Mouse (Mus musculus) lung, postnatal 25 days (tissue): ENCODE measurements around the gene Slc22a1.

ENCODE experiments used
- DNase-seq: peaks from one replicate; pipeline ENCODE4 v3.0.0; 2022; ENCODE audit warnings: low spot score

The Slc22a1 gene

DNA sequence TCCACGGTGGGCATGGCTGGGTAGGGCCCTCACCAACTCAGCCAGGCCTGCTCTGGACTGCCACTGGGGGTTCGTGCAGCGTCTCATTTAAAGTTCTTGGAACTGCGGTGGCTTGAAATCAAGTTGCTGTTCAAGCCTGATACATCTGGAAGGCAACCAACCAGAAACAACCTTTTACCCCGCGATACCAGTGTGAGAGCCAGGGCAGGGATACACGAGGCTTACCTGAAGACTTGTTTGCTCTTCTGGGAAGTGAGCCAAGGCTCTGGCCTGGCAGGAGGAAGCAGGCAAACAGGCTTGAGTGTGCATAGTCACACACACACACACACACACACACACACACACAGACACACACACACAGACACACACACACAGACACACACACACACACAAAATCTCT is at the start of gene Slc22a1:
TSS of gene Slc22a1 (minus strand) at position 184 of the 400 bp plus-strand sequence.
- peak; percentile 78 for DNase-seq

DNA sequence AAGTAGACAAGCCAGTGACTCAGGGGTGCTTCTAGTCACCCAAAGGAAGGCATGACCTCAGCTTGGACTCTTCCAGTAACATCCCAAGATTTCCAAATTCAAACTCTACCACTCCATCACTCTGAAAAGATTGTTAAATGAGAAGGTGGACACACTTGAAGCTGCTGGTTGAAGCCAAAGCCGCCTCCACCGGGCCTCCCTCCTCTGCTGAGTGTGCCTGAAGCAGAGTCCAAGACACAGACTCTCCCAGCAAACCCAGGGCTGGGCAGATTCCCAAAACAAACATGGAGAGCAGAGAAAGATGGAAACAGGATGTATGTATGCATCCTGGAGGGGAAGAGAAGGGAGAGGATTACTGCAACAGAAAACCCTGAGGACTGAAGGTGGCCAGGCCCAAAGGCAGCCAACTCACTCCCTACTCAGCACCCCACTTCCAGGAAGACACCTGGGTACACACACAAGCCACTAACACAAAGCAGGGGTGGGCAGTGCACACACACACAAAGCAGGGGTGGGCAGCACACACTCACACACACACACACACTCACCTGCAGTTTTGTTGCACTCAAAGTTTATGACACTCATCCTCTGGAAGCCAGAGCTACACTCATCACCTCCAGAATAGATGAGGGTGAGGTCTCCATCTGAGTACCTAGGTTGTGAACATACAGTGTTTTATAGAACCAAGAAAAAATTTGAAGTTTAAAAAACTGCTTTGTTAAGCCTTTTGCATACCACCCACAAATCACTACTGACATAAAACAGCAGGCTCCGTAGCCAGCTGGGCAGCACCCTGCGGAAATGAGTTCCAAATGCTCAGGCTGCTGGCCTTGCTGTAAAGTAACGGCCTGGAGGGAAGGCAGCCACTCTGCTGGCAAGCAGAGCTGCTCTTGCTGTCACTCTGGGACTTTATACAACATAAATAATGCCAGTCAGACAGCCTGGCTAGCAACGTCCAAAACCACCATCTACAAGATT is 49.4 kb upstream of the Slc22a1 start:
- DNase-seq: no peak

DNA sequence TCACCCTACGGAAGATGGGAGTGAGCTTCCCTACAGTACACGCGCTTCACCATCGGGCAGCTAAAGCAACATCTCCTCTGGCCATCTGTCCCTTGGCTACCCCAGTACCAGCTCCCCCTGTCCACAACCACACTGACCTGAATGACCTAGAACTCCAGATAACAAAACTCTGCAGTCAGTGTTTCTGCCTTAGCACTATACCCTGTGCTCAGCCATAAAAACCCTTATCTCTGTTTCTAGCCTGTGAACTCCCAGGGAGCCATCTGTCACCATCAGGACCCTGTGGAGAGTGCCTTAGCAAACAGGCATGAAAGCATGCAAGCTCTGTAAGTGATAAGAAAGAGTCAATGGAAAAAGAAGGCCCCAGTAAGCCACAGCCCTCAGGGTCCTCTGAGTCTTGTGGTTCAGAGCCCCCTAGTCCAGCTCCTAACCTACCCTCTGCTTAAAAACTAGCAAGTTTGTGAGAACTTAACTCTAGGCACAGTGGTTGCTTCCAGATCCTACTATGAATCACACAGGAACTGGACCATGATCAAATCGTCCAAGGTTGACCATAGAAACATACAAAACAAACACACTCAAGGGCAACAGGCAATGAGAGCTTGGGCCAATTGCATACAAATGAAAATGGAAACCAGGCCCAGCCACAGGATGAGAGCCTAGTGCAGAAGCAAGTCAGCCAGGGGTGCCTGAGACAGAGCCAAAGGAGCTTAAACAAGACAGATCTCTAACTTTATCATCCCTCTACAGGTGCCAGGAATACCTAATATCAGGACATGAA is 48.5 kb upstream of the Slc22a1 start:
- peak; percentile 65 for DNase-seq

DNA sequence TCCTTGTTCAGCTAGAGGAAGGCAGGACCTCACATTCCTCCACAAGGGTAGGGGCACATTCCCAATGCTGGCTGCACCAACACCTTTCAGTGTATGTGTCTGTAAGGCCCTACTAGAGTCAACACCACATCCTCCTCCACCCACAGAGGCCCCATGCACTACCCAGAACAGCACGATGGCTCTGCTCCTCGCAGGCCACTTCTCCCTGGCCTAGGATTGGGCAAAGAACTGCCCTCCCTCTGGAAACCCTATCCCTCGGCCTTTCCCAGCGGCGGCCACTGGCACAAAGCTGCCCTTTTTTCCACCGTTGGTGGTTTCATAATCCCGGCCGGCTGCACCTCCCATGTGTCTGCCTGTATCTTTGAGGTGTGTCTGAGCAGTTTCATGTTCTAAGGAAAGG is 47.0 kb upstream of the Slc22a1 start:
- DNase-seq: peak; percentile 56

DNA sequence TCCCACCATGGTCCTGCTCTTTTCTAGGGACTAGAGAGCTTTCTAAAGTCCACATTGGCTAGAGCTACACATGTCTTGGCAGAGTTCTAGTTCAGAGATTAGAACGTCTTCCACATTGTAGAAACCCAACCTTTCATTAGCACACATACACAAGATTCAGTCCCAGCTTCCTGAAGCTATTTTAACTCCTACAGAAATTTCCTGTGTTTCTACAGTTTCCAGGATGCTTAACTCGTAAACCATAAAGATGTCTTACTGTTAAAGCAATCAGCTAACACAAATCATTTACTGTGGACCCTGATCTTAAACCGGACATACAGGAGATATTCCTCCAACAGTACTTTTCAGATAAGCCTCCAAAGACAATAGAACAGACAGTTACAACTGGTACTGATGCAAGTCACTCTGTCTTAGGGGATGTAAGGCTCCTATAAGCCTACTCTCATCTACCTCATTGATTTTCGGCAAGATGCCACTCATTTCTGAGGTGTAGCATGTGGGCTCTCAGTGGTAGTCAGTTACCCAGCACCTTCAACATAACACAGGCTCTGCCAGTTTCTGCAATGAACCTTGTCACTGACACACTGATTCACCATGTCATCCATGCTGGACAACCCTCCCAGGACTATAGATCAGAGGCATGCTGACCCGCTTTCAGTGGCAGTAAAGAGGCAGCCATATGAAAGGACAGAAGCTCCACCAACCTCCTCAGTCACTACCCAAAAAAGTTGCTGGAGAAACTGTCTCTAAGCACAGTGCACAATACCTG is 45.7 kb upstream of the Slc22a1 start:
- no peak for DNase-seq

DNA sequence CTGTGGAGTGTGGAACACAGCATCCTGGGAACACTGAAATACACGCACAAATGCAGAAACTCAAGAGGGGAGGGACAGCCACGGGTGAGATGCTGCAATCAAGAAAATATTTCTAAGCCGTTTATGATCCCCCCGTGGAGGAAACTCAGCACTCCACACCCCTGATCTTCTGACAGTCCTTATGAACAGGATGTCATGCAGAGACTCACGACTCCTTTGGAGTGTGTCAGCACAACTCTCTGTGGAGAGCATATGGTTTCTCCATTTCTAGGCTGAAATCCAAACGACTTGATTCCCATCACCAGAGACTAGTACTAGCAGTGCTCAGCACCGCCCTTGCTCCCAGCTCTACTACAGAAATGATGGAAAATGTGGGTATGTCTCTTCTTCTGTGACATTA is 42.6 kb upstream of the Slc22a1 start:
- no peak for DNase-seq

DNA sequence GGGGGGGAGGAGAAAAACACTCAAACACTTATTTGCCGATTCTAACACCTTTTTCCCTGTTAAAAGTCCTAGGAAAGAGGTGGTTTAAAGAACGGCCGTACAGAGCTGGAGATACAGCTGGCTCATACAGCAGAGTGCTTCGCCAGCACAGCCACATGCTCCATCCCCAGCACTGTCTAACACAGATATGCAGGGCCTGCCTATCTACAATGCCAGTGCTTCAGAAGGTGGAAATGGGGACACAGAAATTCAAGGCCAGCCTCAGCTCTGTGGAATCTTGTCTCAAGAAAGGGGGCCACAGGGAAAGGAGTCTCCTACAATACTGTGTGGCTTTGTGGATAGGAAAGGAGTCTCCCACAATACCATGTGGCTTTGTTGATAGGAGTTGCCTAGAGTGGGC is 41.8 kb upstream of the Slc22a1 start:
- DNase-seq: no peak

DNA sequence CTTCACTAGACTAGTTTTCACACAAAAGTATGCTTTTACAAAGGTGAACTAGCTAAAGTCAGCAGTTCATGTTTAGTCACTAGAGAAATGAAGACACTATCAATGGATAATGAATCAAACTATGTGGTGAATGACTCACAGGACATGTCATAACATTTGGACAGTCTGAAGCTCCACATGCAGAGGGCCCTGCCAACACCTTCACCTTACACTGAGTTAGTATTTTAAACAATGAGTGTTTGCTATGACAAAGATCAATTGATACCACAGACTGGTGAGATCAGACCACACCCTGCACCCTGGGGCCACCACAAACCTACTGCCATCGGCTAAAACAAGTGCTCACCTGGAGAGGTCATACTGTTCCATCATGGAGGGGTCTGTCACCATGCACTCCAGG is 39.4 kb upstream of the Slc22a1 start:
- DNase-seq: no peak

DNA sequence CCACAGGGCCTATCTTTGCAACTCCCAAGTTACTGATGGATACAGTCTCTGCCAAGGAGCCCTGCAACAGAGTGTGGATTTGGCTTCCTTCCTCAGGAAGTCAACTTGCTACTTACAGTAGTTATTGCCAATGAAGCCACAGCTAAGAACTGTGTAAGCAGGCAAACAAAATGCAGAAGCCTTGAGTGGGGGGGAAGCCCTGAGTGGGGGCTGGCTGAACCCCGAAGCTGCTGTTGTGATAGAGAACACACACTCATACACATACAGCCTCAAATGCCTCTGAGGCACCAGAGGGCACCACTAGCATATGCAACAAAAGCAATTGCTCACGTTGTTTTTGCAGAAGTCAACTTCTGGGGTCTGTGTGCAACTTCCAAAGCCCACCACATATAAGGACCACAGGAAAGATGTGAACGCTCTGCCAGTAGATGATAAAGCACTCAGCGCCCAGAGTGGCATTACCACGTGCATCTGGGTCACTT is 38.5 kb upstream of the Slc22a1 start:
- peak; percentile 21 for DNase-seq

DNA sequence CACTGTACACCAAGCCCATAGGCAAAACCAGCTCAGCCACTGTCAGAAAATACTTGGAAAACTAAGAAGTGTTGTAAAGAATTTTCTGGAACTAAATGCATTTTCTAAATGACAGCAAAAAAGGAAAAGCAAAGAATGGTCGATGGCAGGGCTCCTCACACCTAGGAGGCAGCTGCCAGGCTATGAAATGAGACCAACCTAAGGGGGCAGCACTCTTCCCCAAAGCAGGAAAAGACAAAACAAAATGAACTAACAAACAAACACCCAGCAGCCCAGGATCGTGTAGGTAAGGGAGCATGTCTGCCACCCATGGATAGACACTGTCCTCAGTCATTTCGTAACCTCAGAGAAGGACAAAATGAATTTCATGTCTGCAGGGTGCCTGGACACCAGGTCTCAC is 37.4 kb upstream of the Slc22a1 start:
- DNase-seq: no peak

DNA sequence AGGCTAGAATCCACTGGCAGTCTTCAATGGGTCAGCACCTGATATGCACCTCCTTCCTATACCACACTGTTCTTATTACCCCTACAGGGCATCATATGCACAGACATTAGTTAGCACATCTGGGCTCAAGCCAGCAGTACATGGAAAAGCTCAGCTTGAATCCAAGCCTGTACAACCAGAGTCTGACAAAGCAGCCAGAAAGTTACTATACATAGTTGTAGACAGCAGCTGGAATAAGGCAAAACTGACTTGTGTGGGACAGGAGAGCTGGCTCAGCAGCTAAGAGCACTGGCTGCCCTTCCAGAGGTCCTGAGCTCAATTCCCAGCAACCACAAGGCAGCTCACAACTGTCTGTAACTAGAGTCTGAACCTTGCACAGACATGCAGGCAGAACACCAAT is 36.6 kb upstream of the Slc22a1 start:
- DNase-seq: no peak

DNA sequence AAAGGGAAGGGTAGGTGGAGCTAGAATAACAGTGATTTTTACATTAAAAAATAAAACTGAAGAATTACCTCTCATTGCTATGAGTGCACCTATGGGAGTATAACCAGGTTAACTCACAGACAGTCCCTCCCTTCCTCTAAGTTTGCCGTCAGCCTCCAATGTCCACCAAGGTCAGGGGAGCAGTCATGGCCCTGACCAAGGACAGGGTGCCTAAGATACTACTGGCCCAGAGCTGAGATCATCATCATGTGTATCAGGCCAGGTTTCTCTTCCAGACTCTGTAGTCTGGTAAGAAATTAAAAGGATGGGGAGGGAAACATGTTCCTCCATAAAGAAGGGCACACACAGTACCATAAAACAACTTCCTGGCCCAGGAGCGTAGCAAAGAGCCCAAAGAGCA is 35.3 kb upstream of the Slc22a1 start:
- no peak for DNase-seq

DNA sequence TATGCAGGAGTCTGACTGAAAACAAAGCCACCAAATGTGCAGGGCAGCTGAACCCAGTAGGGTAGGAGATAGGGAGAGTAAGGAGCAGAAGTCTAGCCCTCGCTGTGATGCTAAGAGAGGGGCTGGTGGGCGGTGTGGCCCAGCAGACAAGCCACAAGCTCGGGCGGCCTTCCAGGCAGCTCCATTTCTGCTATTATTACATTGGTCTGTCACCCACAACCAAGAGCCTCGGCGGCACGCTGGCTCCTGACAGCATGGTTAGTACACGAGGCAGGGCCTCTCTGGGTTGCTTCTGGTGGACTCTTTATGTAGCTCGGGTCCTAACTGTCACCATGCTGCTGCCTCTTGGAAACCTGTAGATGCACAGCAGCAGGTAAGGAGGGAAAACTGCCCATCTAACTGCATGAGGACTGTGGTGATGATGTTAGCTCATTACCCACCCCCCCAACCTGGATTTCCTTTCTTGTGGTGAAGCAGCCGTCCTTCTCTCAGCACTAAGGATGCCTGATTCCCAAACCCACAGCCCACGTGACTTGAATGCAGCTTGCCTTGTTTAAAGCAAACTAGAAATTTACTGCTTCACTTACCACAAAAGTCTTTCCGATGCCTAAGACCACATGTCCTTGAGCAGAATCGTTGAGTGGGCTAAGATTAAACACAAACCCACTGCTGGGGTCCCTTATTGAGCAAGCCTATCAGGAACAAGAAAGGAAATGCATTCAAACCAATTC is 34.6 kb upstream of the Slc22a1 start:
- DNase-seq: no peak

DNA sequence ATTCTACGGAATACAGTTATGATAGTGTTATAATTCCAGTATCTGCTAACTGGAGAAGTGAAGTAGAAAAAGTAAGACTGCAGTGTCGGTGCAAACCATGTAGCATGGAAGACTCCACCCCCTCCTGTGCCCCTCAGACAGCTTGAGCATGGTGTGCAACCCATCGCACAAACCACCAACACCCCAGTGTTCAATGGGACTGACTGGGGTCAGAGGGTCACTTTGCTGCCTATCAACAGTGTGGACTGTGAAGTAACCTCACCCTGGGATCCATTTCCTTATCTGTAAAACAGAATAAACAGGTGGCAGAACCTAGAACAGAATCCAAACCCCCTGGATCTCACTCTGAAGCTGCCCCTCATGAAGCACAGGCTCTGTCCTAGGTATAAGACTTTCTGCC is 32.8 kb upstream of the Slc22a1 start:
- DNase-seq: no peak

DNA sequence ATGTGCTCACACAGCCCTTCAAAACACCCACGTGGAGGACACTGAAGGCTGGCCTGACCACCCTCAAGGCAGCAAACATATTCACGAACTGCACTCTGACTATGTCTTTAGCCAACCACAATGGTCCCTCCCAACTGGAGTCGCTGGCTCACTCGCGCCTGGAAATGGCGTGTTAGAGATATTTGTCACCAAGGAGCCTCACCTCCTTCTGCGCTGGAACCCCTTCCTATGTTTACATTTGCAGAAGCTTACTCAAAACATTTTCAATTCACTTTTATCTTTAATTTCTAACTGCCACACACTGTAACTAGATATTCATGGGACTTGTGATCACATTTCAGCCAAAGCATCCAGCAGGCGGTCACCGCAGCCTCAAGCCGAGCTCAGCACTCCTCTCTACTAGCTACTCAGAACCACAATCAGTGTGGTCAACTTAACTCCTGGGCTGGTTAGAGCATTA is 31.0 kb upstream of the Slc22a1 start:
- no peak for DNase-seq

DNA sequence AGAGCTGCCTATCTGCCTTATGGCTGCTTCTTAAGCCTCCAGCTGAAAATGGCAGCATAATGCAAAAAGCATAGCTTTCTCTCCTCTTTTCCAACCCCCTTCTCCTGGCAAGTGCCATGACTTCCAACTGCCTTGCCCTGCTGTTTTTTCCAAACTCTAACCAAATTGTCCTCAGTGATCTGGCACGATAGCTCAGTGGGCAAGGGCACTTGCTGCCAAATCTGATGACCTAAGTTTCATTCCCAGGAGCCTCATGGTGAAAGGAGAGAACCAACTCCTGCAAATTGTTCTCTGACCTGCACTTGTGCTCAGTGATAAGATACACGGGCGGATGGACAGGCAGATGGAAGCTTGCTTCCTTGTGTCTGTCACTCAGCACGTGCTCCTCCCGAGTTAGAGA is 27.3 kb upstream of the Slc22a1 start:
- no peak for DNase-seq

DNA sequence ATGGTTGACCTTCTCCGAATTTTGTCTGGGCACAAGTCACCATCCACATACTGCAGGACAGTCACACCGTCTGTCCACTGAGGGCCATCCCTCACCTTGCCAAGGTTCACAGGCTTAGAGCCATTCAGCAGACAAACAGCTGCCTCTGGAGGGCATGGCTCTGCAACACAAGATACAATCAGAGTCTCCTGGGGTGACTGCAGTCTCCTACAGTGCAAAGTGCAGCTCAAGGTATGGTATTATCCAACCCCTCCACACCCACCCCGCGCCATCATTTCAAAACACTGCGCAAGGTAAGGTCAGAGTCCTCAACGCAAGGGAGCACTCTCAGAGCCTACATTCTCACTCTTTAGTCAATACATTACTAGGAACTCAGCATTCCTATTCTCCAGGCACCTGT is 24.7 kb upstream of the Slc22a1 start:
- DNase-seq: no peak

DNA sequence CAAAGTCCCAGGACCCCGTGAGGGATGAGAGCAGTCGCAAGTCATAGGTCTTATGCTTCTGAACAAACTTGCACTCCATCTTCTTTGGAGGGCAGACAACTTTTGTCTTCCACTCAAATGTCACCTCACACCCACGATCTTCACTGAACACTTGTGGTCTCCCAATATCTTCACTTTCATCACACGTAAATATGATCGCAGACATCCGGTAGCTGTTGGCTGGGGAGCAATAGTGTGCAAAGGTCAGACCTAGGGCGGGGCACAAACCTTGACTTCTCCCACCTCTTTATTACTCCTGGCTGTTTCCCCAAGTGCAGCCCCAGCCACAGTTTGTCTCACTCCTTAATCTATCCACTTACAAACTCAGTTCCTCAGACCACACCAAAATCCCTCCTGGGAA is 16.3 kb upstream of the Slc22a1 start:
- no peak for DNase-seq

DNA sequence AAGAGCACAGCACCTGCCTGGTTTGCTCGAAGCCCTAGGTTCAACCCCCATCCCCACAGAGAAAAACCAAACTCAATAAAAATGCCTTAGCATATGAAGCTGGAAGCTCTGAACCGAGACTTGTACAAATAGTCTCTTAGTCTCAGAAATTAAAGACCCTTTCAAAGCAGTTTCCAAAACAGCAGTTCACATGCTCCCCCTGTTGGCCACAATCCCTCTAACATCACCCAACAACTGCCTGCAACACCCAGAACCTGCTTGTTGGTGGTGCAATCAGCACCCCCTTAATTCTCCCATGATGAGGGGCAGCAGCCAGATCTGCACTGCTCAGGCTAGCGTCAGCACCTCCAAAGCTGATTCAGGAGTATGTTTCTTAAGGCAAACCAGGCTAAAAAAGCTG is 13.9 kb upstream of the Slc22a1 start:
- peak; percentile 14 for DNase-seq

DNA sequence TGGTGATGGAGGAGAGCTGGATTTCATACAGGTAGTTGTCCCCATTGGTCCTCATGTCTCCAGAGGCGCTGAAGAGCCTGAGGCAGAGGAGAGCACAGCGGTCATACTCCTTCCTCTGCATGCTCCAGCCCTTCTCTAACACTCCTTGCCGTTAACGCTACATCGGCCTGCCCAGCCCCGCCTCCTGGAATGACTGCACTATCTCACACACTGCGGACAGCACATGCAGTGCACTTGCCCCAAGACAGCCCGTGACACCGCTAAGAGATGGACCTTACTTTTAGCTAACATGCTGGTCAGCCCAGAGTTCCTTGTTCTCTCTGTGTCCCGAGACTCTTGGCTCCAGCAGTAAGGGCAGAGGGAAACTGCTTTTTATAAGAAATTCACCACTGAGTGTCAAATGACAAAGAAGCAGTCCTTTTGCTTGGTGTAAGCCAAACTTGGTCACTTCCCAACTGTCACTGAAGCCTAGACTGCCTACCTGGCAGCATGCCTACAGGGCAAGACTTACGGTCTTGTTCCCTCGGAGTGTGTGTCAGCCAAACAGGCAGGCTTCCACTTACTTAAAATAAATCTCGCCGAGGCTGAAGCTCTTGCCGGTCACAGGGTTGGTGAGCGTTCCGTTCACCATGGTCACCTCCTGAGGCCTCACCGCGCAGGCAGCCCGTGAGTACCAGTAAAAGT is 12.9 kb upstream of the Slc22a1 start:
- DNase-seq: peak; percentile 38
